Mouse (Mus musculus) spleen, postnatal 36 days (tissue): ENCODE data around the gene Vmn1r50.
"Not testable (repeated sequence)": the region's sequence is repeated elsewhere in the genome, so short reads cannot be mapped to it uniquely, and the experiment has no call there.

Experiments
- DNase-seq, 2 experiments: peaks; one replicate each; pipeline ENCODE4 v3.0.0; 2022; ENCODE audit warnings: low spot score in 2 of 2, mixed read lengths in 1 of 2

Vmn1r50 gene

GRCm38 (mm10) chr6:90101130-90101529, at the start of gene Vmn1r50:
Gene Vmn1r50 (plus strand): TSS chr6:90101430.
- no peak for DNase-seq

GRCm38 (mm10) chr6:90078406-90078805, 22.8 kb upstream of the Vmn1r50 start, which contains the start of gene Vmn1r49:
Gene Vmn1r49 (minus strand): TSS chr6:90078506.
- DNase-seq = no peak

- DNase-seq = no peak
Observed at GRCm38 (mm10) chr6:90100566-90100965, 664 bp upstream of the Vmn1r50 start.

- not testable (repeated sequence) for DNase-seq
Observed at GRCm38 (mm10) chr6:90122296-90122695, 21.1 kb downstream of the Vmn1r50 start, which contains the start of gene Vmn1r51. Gene Vmn1r51 (plus strand): TSS chr6:90122596.
